Mouse (Mus musculus) thymus, adult 2 months (tissue): ENCODE measurements around the gene Zfp367.

Experiments
- CTCF ChIP-seq: fragments of 200-500 bp; IDR thresholded peaks from 2 replicates; pipeline ENCODE4 v1.5.1; 2012; ENCODE audit warnings: mild to moderate bottlenecking, control low read depth, low read length, moderate library complexity, borderline replicate concordance; ENCODE audit not compliant: control insufficient read depth, poor library complexity, insufficient read depth; ENCODE audit errors: extremely low read depth
- POLR2A ChIP-seq: fragments of 200-500 bp; IDR thresholded peaks from 2 replicates; pipeline ENCODE4 v1.6.1; 2012; ENCODE audit warnings: mild to moderate bottlenecking, low read length, control low read depth, moderate library complexity; ENCODE audit not compliant: control insufficient read depth, poor library complexity, insufficient read depth; ENCODE audit errors: extremely low read depth

GRCm38 (mm10) chr13:64182091-64182490 lies 29.1 kb upstream of the Zfp367 start:
- no peak for TF ChIP-seq CTCF
- no peak for TF ChIP-seq POLR2A
